Mouse (Mus musculus) CH12.LX (cell line): Measurements from ENCODE around the gene Pmepa1.

Experiments
- BHLHE40 ChIP-seq: IDR thresholded peaks from 2 replicates; pipeline ENCODE4 v1.6.1; 2011; ENCODE audit warnings: mild to moderate bottlenecking, low read depth, low read length, improper control_type of control experiment
- CHD1 ChIP-seq: IDR thresholded peaks from 2 replicates; pipeline ENCODE4 v1.6.1; 2012; ENCODE audit warnings: low read depth, low read length, improper control_type of control experiment, inconsistent platforms
- CTCF ChIP-seq, 2 experiments: IDR thresholded peaks in 1 of 2; conservative IDR thresholded peaks in 1 of 2; 2 replicates each; pipeline ENCODE4 v1.5.1; 2011 to 2012; ENCODE audit warnings: low read depth in 2 of 2, low read length in 2 of 2, improper control_type of control experiment in 1 of 2, inconsistent platforms in 1 of 2, mild to moderate bottlenecking in 1 of 2, moderate library complexity in 1 of 2
- EP300 ChIP-seq: IDR thresholded peaks from 2 replicates; pipeline ENCODE4 v1.6.1; 2011; ENCODE audit warnings: low read length, improper control_type of control experiment
- JUND ChIP-seq: conservative IDR thresholded peaks from 2 replicates; pipeline ENCODE4 v1.6.1; 2011; ENCODE audit warnings: low read depth, low read length, improper control_type of control experiment
- NELFE ChIP-seq: IDR thresholded peaks from 2 replicates; pipeline ENCODE4 v1.6.1; 2011; ENCODE audit warnings: low read depth, low read length, improper control_type of control experiment
- POLR2A ChIP-seq: IDR thresholded peaks from 2 replicates; pipeline ENCODE4 v1.6.1; 2011; ENCODE audit warnings: low read depth, mild to moderate bottlenecking, improper control_type of control experiment, low read length
- SMC3 ChIP-seq: IDR thresholded peaks from 2 replicates; pipeline ENCODE4 v1.6.1; 2011; ENCODE audit warnings: low read depth, low read length, improper control_type of control experiment
- UBTF ChIP-seq: IDR thresholded peaks from 2 replicates; pipeline ENCODE4 v1.6.1; 2012; ENCODE audit warnings: low read depth, mild to moderate bottlenecking, inconsistent platforms, low read length, improper control_type of control experiment, moderate library complexity
- USF1 ChIP-seq: IDR thresholded peaks from 2 replicates; pipeline ENCODE4 v1.6.1; 2014; ENCODE audit warnings: low read depth, mild to moderate bottlenecking, inconsistent platforms, low read length, improper control_type of control experiment
- ZKSCAN1 ChIP-seq: IDR thresholded peaks from 2 replicates; pipeline ENCODE4 v1.6.1; 2012; ENCODE audit warnings: low read depth, inconsistent platforms, low read length, improper control_type of control experiment, borderline replicate concordance

DNA sequence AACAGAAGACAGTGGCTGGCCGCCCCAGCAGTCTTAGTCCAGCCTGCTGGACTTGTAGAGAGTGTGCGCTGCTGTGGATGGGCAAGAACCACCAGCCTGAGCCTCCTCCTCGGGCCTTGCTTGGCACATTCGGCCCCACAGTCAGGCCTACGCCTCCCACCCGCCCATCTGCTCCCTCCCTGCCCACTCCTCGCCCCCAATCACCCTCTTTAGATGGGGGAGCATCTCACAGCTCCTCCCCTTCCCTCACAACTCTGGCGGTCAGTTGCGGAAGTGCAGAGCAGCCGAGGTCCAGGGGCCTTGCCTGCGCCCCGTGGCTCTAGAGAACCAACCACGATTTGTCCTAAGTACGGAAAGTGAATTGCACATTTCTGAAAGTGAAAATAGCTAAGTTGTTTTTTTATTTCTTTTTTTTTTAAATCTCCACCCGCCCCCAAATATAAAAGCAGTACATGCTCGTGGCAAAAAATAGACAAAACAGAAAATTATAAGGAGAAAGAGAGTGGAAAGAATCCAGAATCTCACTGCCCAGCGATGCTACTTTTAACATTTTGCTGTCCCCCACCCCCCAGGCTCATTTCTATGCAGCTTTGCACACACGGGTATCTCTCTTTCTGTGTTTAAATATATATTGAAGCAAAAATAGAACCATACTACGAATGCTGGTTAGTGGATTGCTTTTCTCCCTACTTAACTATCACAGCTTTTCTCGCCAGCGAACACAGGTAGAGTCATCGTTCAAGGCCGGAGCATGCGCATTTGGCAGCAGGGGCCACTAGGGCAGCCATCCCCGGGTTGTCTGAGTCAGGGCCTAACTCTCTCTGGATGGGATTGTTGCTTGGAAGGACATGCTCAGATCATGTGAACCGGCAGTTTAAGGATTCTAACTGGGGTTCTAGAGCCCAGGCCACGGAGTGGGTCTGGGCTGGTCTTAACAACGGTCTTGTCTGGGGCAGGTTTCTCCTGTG is 24.6 kb upstream of the Pmepa1 start:
- TF ChIP-seq POLR2A (no peak), ZKSCAN1 (no peak), UBTF (no peak), EP300 (no peak), SMC3 (no peak), CHD1 (no peak), BHLHE40 (no peak), CTCF (conservative IDR thresholded peaks at IDR 0.05 in 1 of 2, IDR thresholded peaks at IDR 0.05 in 1 of 2; ENCODE audit: low read depth in 2 of 2, low read length in 2 of 2) (no peak), USF1 (no peak), JUND (no peak), NELFE (no peak)
